Comparison of ENCODE assay signal across 19 mouse cellular contexts in genomic region chr11:6445951-6446350, GRCm38 (mm10). TPM values are rescaled to one million over a fixed set of nuclear protein-coding genes. Genes with fewer than 3 reads are reported as not detected.
DNase-seq lines count a peak whose midpoint lies in the region; ATAC-seq and TF ChIP-seq lines count a peak whose summit lies in the region.
"Had no signal": no experiment of that assay in that cellular context is flagged by ENCODE, and none has a peak within 500 bp of the region (broad histone marks: within the 10 kb centered on the region; RNA-seq: fewer than 3 reads in every experiment).

No protein-coding gene starts in this region.

- H3K79me2 ChIP-seq in MEL (ENCODE audit: control insufficient read depth, insufficient read depth, low read length, poor library complexity) = peaks cover 2% of the 10 kb centered on the region

- TF ChIP-seq CTCF in lung, postnatal 0 days (IDR thresholded peaks at IDR 0.05) = no peak
- no peak for TF ChIP-seq CTCF in MEL (IDR thresholded peaks at IDR 0.05 in 2 of 3, conservative IDR thresholded peaks at IDR 0.05 in 1 of 3; ENCODE audit: control insufficient read depth in 1 of 3, insufficient read depth in 1 of 3, low read depth in 2 of 3, low read length in 3 of 3, poor library complexity in 1 of 3, severe bottlenecking in 1 of 3)

- 65% methylated on average over 7 of the region's 7 CpGs for WGBS in lung, embryonic 15.5 days
- WGBS in lung, postnatal 0 days = 55% methylated on average over 7 of the region's 7 CpGs
- 88% methylated on average over 7 of the region's 7 CpGs for WGBS in midbrain, embryonic 14.5 days

- H3K36me3 ChIP-seq in lung, embryonic 15.5 days = no peaks in the 10 kb centered on the region
- no peaks in the 10 kb centered on the region for H3K36me3 ChIP-seq in lung, postnatal 0 days (ENCODE audit: insufficient read depth, low read length)
- peaks cover 1 to 11% of the 10 kb centered on the region in 2 experiments; a peak in 3 of 4 replicates for H3K36me3 ChIP-seq in MEL (ENCODE audit: control insufficient read depth in 1 of 2, insufficient read depth in 2 of 2, low read length in 2 of 2)
- H3K36me3 ChIP-seq in midbrain, embryonic 14.5 days (ENCODE audit: control insufficient read depth, insufficient read depth, low read length) = no peaks in the 10 kb centered on the region
- H3K36me3 ChIP-seq: embryonic facial prominence, embryonic 12.5 days; forebrain, embryonic 15.5 days had no signal

- no peak overlapping the region for H3K4me2 ChIP-seq in lung, embryonic 15.5 days
- no peak overlapping the region for H3K4me2 ChIP-seq in lung, postnatal 0 days (replicated peaks; ENCODE audit: low read depth, low read length)
- no peak overlapping the region for H3K4me2 ChIP-seq in midbrain, embryonic 14.5 days (ENCODE audit: low read length)
- H3K4me2 ChIP-seq: embryonic facial prominence, embryonic 12.5 days; forebrain, embryonic 13.5 days; forebrain, embryonic 15.5 days had no signal

- H3K4me3 ChIP-seq in lung, embryonic 15.5 days = no peak overlapping the region
- H3K4me3 ChIP-seq in lung, postnatal 0 days (ENCODE audit: low read depth, low read length) = no peak overlapping the region
- H3K4me3 ChIP-seq in MEL (ENCODE audit: control insufficient read depth in 1 of 2, insufficient read depth in 1 of 2, low read depth in 2 of 2, low read length in 2 of 2) = no peak overlapping the region
- no peak overlapping the region for H3K4me3 ChIP-seq in midbrain, embryonic 14.5 days (replicated peaks; ENCODE audit: low read depth, low read length)
- H3K4me3 ChIP-seq: embryonic facial prominence, embryonic 12.5 days; forebrain, embryonic 13.5 days; forebrain, embryonic 15.5 days had no signal

- no peak for TF ChIP-seq EP300 in lung, postnatal 0 days (IDR thresholded peaks at IDR 0.05)
- TF ChIP-seq EP300 in MEL (IDR thresholded peaks at IDR 0.05; ENCODE audit: low read depth in 1 of 2, low read length in 2 of 2) = no peak

- H3K27me3 ChIP-seq in lung, embryonic 15.5 days = no peaks in the 10 kb centered on the region
- no peaks in the 10 kb centered on the region for H3K27me3 ChIP-seq in lung, postnatal 0 days (replicated peaks; ENCODE audit: insufficient read depth, low read length)
- no peaks in the 10 kb centered on the region for H3K27me3 ChIP-seq in MEL (ENCODE audit: control insufficient read depth in 1 of 2, insufficient read depth in 2 of 2, low read length in 2 of 2)
- H3K27me3 ChIP-seq in midbrain, embryonic 14.5 days (ENCODE audit: control insufficient read depth, insufficient read depth, low read length) = no peaks in the 10 kb centered on the region
- H3K27me3 ChIP-seq: embryonic facial prominence, embryonic 12.5 days; forebrain, embryonic 13.5 days; forebrain, embryonic 15.5 days; Patski had no signal

- H3K27ac ChIP-seq in lung, embryonic 15.5 days = peak overlapping the region; percentile 62
- no peak overlapping the region for H3K27ac ChIP-seq in lung, postnatal 0 days (ENCODE audit: low read length)
- no peak overlapping the region for H3K27ac ChIP-seq in MEL (ENCODE audit: control insufficient read depth, low read depth, low read length)
- no peak overlapping the region for H3K27ac ChIP-seq in midbrain, embryonic 14.5 days (replicated peaks; ENCODE audit: low read depth, low read length)
- H3K27ac ChIP-seq: embryonic facial prominence, embryonic 12.5 days; forebrain, embryonic 13.5 days; forebrain, embryonic 15.5 days had no signal

- no peak for DNase-seq in lung, postnatal 14 days
- DNase-seq in lung, postnatal 0 days (ENCODE audit: low spot score) = peak; percentile 62
- no peak for DNase-seq in lung, postnatal 25 days (ENCODE audit: low spot score)
- DNase-seq in MEL (ENCODE audit: low read depth, low spot score) = no peak
- DNase-seq in midbrain, embryonic 14.5 days = no peak
- DNase-seq: adrenal gland, adult 8-10 months; adrenal gland, postnatal 14 days; adrenal gland, postnatal 36 days; cerebellum, adult 11-12 months; cerebellum, adult 2 months; cerebellum, adult 9-10 months; cerebellum, postnatal 10 days; cerebellum, postnatal 25 days had no signal

- no peak for ATAC-seq in lung, embryonic 15.5 days (ENCODE audit: borderline replicate concordance, extremely low read depth, low FRiP score, low TSS enrichment)
- no peak for ATAC-seq in lung, postnatal 0 days
- no peak for ATAC-seq in midbrain, embryonic 14.5 days (ENCODE audit: low FRiP score, low TSS enrichment)
- ATAC-seq: activated CD4-positive, CD25-positive, alpha-beta regulatory T cell, adult 4 months; forebrain, embryonic 13.5 days; forebrain, embryonic 15.5 days; Patski had no signal

- H3K4me1 ChIP-seq in lung, embryonic 15.5 days = peaks cover 10% of the 10 kb centered on the region
- H3K4me1 ChIP-seq in lung, postnatal 0 days (ENCODE audit: insufficient read depth, low read depth, low read length) = peaks cover 3% of the 10 kb centered on the region; the same call in 1 of the 2 replicates
- H3K4me1 ChIP-seq in MEL (ENCODE audit: control insufficient read depth in 1 of 2, insufficient read depth in 2 of 2, low read length in 2 of 2) = peaks cover 5 to 7% of the 10 kb centered on the region in 2 experiments; a peak in 2 of 4 replicates
- peaks cover 8% of the 10 kb centered on the region for H3K4me1 ChIP-seq in midbrain, embryonic 14.5 days (ENCODE audit: control insufficient read depth, insufficient read depth, low read length)

- H3K9me3 ChIP-seq in lung, embryonic 15.5 days = no peaks in the 10 kb centered on the region
- no peaks in the 10 kb centered on the region for H3K9me3 ChIP-seq in lung, postnatal 0 days (ENCODE audit: low read length)
- H3K9me3 ChIP-seq in MEL (replicated peaks; ENCODE audit: insufficient read depth, low read length) = no peaks in the 10 kb centered on the region
- no peaks in the 10 kb centered on the region for H3K9me3 ChIP-seq in midbrain, embryonic 14.5 days (ENCODE audit: control insufficient read depth, low read length)
- H3K9me3 ChIP-seq: embryonic facial prominence, embryonic 12.5 days; forebrain, embryonic 13.5 days; forebrain, embryonic 15.5 days had no signal

- no peak overlapping the region for H3K9ac ChIP-seq in lung, embryonic 15.5 days
- H3K9ac ChIP-seq in lung, postnatal 0 days (replicated peaks; ENCODE audit: low read depth) = no peak overlapping the region
- H3K9ac ChIP-seq in MEL (ENCODE audit: control insufficient read depth, low read depth, low read length, poor library complexity, severe bottlenecking) = no peak overlapping the region
- H3K9ac ChIP-seq in midbrain, embryonic 14.5 days (replicated peaks; ENCODE audit: low read length) = no peak overlapping the region
- H3K9ac ChIP-seq: embryonic facial prominence, embryonic 12.5 days; forebrain, embryonic 13.5 days; forebrain, embryonic 15.5 days had no signal

- no peak for TF ChIP-seq POLR2A in MEL (IDR thresholded peaks at IDR 0.05; ENCODE audit: control insufficient read depth in 1 of 2, insufficient read depth in 1 of 2, low read depth in 1 of 2, low read length in 2 of 2, poor library complexity in 1 of 2)

- no peak for TF ChIP-seq RAD21 in MEL (IDR thresholded peaks at IDR 0.05; ENCODE audit: low read depth, low read length)

TF ChIP-seq in MEL, 35 proteins besides CTCF, POLR2A, EP300 and RAD21:
- TF ChIP-seq MXI1 (IDR thresholded peaks at IDR 0.05; ENCODE audit: low read depth, low read length) (0 out of 2 replicates have a peak, but pooled peaks have one; percentile 25), NRF1 (IDR thresholded peaks at IDR 0.05; ENCODE audit: insufficient read depth, low read depth, low read length, poor library complexity, severe bottlenecking) (no peak), TBP (IDR thresholded peaks at IDR 0.05; ENCODE audit: low read depth, low read length) (no peak)

RNA-seq across cellular contexts. Expression of gene H2afv, which starts 1.7 kb away (rescaled TPM):
- polyA plus RNA-seq in lung, embryonic 15.5 days (2015; fragmentation: Nextera tagmentation; extraction: Ambion mirVana) = 540 and 574 TPM in 2 replicates
- polyA plus RNA-seq in lung, postnatal 0 days (2015; fragmentation: Nextera tagmentation; extraction: Ambion mirVana) = 259 and 268 TPM in 2 replicates
- total RNA-seq in MEL (2012; rRNA removed) = 70.6 and 97.2 TPM in 2 replicates
- 100 to 1,000 TPM in 1 of 2 experiments, not detected in 1; 159 TPM for polyA plus RNA-seq in MEL (2012; ENCODE audit: insufficient read depth in 1 of 2, insufficient read length in 2 of 2, low read depth in 1 of 2, low replicate concordance in 2 of 2, missing spikeins in 1 of 2)
- polyA plus RNA-seq in midbrain, embryonic 14.5 days (2014; fragmentation: Nextera tagmentation; extraction: Ambion mirVana) = 341 and 379 TPM in 2 replicates

RNA-seq across cellular contexts. Expression of gene Purb, which starts 29.8 kb away (rescaled TPM):
- polyA plus RNA-seq in lung, embryonic 15.5 days (2015; fragmentation: Nextera tagmentation; extraction: Ambion mirVana) = 28.1 and 28.8 TPM in 2 replicates
- polyA plus RNA-seq in lung, postnatal 0 days (2015; fragmentation: Nextera tagmentation; extraction: Ambion mirVana) = 21.4 and 25.5 TPM in 2 replicates
- 29.3 and 33.9 TPM in 2 replicates for total RNA-seq in MEL (2012; rRNA removed)
- polyA plus RNA-seq in MEL (2012; ENCODE audit: insufficient read depth in 1 of 2, insufficient read length in 2 of 2, low read depth in 1 of 2, low replicate concordance in 2 of 2, missing spikeins in 1 of 2) = 10 to 100 TPM; 23.1 to 32.7 TPM
- 12.5 and 12.7 TPM in 2 replicates for polyA plus RNA-seq in midbrain, embryonic 14.5 days (2014; fragmentation: Nextera tagmentation; extraction: Ambion mirVana)

RNA-seq across cellular contexts. Expression of gene Ppia, which starts 30.7 kb away (rescaled TPM):
- 6,112 and 6,204 TPM in 2 replicates for polyA plus RNA-seq in lung, embryonic 15.5 days (2015; fragmentation: Nextera tagmentation; extraction: Ambion mirVana)
- polyA plus RNA-seq in lung, postnatal 0 days (2015; fragmentation: Nextera tagmentation; extraction: Ambion mirVana) = 3,011 and 3,180 TPM in 2 replicates
- total RNA-seq in MEL (2012; rRNA removed) = 7,288 and 8,303 TPM in 2 replicates
- polyA plus RNA-seq in MEL (2012; ENCODE audit: insufficient read depth in 1 of 2, insufficient read length in 2 of 2, low read depth in 1 of 2, low replicate concordance in 2 of 2, missing spikeins in 1 of 2) = 1,000 to 10,000 TPM in 1 of 2 experiments, not detected in 1; 3,662 TPM
- 3,781 and 4,177 TPM in 2 replicates for polyA plus RNA-seq in midbrain, embryonic 14.5 days (2014; fragmentation: Nextera tagmentation; extraction: Ambion mirVana)

RNA-seq across cellular contexts. Expression of gene Zmiz2, which starts 57.1 kb away (rescaled TPM):
- polyA plus RNA-seq in lung, embryonic 15.5 days (2015; fragmentation: Nextera tagmentation; extraction: Ambion mirVana) = 10.7 and 10.9 TPM in 2 replicates
- polyA plus RNA-seq in lung, postnatal 0 days (2015; fragmentation: Nextera tagmentation; extraction: Ambion mirVana) = 8.6 and 8.7 TPM in 2 replicates
- total RNA-seq in MEL (2012; rRNA removed) = 12.3 and 12.8 TPM in 2 replicates
- polyA plus RNA-seq in MEL (2012; ENCODE audit: insufficient read depth in 1 of 2, insufficient read length in 2 of 2, low read depth in 1 of 2, low replicate concordance in 2 of 2, missing spikeins in 1 of 2) = 10 to 100 TPM; 35.5 to 90.3 TPM
- 41.6 and 42.6 TPM in 2 replicates for polyA plus RNA-seq in midbrain, embryonic 14.5 days (2014; fragmentation: Nextera tagmentation; extraction: Ambion mirVana)
